Mouse (Mus musculus) embryo, embryonic 11.5 days (tissue): Measurements from ENCODE around the gene Myod1.

Source experiments
- DNase-seq: peaks from one replicate; pipeline ENCODE4 v3.0.0-alpha.2; 2012; ENCODE audit warnings: low read depth, low spot score

Gene Myod1

DNA sequence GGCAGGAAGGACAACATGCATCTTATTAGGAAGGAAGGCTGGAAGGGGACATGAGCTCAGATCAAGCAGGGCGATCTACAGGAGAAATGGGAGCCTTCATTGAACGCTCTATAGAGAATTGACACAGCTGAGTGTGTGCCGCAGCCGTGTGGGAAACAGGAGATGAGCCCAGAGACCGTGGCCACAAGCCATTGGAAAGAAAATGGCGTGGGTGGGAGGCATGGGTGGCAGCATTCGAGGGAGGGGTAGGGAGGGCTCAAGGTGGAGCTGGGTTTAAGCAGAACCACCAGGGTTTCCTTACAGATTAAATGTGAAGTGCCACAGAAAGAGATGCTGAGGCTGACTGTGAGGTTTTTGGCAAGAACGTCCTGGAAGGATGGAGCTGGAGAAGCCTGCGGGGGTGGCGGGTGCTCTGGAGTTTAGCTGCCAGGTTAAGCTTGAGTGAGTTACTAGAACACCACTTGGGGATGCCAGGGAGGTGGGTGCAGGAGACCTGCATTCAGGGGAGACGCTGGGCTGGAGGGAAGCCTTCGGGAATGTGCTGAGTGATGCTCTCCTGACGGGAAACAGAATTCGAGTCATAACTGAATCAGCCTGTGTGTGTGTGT lies 39.6 kb downstream of the Myod1 start:
- DNase-seq: no peak

GRCm38 (mm10) chr7:46417467-46417866 lies 41.2 kb downstream of the Myod1 start:
- DNase-seq: no peak

GRCm38 (mm10) chr7:46418102-46418622 lies 41.9 kb downstream of the Myod1 start:
- no peak for DNase-seq

DNA sequence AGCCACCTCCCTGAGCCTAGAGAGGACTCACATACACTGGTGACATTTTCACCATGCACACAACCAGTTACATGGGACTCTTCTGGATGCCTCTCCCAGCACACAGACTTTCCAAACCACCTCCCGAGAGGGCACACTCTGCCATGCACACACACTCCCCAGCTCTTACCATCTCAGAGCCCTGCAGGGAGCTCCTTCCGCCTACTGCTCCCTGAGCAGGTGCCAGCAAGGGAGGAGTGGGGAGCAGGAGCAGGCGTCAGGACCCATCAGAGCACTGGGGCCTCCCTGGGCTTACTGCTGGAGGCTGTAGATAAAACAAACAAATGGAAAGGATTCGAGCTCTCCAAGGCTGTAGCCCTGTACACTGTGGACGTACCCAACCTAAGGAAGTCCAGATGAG lies 45.3 kb downstream of the Myod1 start:
- no peak for DNase-seq

DNA sequence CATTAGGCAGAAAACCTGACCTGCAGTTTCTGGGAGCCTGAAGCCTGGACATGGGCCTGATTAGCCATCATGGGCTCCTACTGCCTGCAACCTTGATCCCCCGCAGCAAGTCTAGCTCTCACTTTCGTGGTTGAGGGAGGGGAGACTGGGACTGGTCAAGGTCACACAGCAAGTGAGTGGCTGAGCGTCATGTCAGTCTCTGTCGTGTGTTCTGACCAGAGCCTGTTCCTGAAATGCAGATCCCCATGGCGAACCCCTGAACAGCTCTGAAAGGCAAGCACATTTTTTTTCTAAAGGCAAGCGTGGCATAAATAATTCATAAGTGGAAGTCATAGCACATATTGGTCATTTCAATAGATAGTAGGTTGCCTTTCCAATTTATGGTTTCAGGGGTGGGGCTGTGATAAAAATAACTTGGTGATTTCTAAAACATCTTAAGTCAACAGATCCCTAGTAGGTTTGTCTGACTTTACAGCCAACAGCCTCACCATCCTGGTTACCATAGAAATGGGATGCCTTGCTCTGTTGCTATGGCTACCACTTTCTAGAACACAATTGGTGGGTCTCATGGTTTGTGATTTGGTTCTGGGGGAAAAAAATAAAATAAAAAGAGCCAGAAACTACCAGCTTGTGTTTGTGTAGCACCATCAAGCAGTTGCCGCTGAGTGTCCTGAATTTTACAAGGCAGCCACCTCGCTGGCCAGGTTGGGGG lies 45.9 kb downstream of the Myod1 start:
- DNase-seq: no peak

- DNase-seq: peak; percentile 38
Measured at GRCm38 (mm10) chr7:46422764-46423412, 46.6 kb downstream of the Myod1 start.

DNA sequence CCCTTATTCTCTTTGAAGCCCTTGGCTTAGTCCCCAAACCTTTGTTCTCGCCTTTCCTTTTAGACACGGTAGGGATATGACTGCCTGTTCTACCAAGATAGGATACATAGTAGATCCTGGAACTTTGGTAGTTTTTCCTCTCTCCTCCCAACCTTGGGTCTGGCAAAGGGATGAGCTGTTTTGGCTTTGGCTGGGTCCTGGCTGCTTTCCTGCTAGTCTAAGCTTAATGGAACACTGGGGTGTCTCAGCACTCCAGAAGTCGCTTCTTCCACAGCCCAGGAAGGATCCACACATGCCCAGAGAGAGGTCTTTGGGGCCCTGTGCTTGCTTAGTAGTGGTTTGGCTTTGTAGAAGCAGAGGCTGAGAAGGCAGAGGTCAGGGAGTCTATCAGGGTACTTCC lies 47.7 kb downstream of the Myod1 start:
- no peak for DNase-seq

DNA sequence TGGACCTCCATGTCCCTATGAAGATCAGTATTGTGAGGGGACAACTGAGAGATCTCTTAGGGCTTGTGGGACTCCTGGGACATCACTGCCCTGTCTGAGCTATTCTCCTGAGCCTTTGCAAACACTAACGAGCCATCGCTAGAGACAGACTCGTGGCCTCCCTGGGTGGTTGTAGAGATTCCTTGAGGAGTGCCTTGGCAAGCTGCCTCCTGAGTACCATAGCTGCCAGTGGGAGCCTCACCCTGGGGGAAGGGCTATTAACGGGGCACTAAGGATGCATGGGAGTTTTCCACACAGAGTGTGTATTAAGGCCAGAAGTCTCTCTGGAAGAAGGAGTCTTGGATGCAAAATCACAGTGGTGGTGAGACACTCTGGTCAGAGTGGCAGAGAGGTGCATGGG lies 48.7 kb downstream of the Myod1 start:
- no peak for DNase-seq
